Mouse (Mus musculus) lung, postnatal 0 days (tissue): ENCODE measurements at regions not wholly inside any gene's neighbourhood (a gene's known extent, or its start where the extent isn't known, plus 50 kb on each side); places are given as distances from the start of the nearest gene placed in this dataset.
"Not testable (repeated sequence)": the region's sequence is repeated elsewhere in the genome, so short reads cannot be mapped to it uniquely, and the experiment has no call there.

Experiments used
- ATAC-seq: fragments of 200-750 bp; cut with Nextera tagmentation; 2 replicates; pipeline ENCODE4 v1.8.0; 2017; ENCODE audit warnings: moderate library complexity
- DNase-seq: peaks from one replicate; pipeline ENCODE4 v3.0.0-alpha.2; 2016; ENCODE audit warnings: low spot score
- H3K27ac ChIP-seq: fragments of 300-500 bp; sonication (generic); 2 replicates; pipeline ENCODE4 v1.5.1; 2014; ENCODE audit warnings: antibody characterized with exemption, mild to moderate bottlenecking, low read length, mixed read lengths
- H3K27me3 ChIP-seq: fragments of 300-500 bp; sonication (generic); replicated peaks from 2 replicates; pipeline ENCODE4 v1.6.1; 2014; ENCODE audit warnings: low read length, mixed read lengths; ENCODE audit not compliant: insufficient read depth
- H3K36me3 ChIP-seq: fragments of 300-500 bp; sonication (generic); 2 replicates; pipeline ENCODE4 v1.6.1; 2014; ENCODE audit warnings: low read length, mixed read lengths; ENCODE audit not compliant: insufficient read depth
- H3K4me1 ChIP-seq: fragments of 300-500 bp; sonication (generic); 2 replicates; pipeline ENCODE4 v1.6.1; 2014; ENCODE audit warnings: antibody characterized with exemption, low read depth, low read length, mixed read lengths; ENCODE audit not compliant: insufficient read depth
- H3K4me2 ChIP-seq: fragments of 300-500 bp; sonication (generic); replicated peaks from 2 replicates; pipeline ENCODE4 v1.6.1; 2014; ENCODE audit warnings: low read depth, mild to moderate bottlenecking, low read length, moderate library complexity, mixed read lengths
- H3K4me3 ChIP-seq: fragments of 300-500 bp; sonication (generic); 2 replicates; pipeline ENCODE4 v1.5.1; 2014; ENCODE audit warnings: low read depth, low read length
- H3K9ac ChIP-seq: fragments of 300-500 bp; sonication (generic); replicated peaks from 2 replicates; pipeline ENCODE4 v1.6.1; 2014; ENCODE audit warnings: low read depth, mild to moderate bottlenecking
- H3K9me3 ChIP-seq: fragments of 300-500 bp; sonication (generic); 2 replicates; pipeline ENCODE4 v1.6.1; 2016; ENCODE audit warnings: low read length, mixed read lengths
- CTCF ChIP-seq: IDR thresholded peaks from 2 replicates; pipeline ENCODE4 v1.5.1; 2016; ENCODE audit warnings: antibody characterized with exemption, mild to moderate bottlenecking
- EP300 ChIP-seq: IDR thresholded peaks from 2 replicates; pipeline ENCODE4 v1.6.1; 2016; ENCODE audit warnings: antibody characterized with exemption, mild to moderate bottlenecking, control low read depth
- WGBS: fragments of 180-500 bp; shearing (Covaris S2); extraction: QIAGEN DNeasy Blood & Tissue Kit; methylation state at CpG from one replicate; pipeline ENCODE4 v1.1.7; 2014; 5-methylcytosine and 5-hydroxymethylcytosine counted together

DNA sequence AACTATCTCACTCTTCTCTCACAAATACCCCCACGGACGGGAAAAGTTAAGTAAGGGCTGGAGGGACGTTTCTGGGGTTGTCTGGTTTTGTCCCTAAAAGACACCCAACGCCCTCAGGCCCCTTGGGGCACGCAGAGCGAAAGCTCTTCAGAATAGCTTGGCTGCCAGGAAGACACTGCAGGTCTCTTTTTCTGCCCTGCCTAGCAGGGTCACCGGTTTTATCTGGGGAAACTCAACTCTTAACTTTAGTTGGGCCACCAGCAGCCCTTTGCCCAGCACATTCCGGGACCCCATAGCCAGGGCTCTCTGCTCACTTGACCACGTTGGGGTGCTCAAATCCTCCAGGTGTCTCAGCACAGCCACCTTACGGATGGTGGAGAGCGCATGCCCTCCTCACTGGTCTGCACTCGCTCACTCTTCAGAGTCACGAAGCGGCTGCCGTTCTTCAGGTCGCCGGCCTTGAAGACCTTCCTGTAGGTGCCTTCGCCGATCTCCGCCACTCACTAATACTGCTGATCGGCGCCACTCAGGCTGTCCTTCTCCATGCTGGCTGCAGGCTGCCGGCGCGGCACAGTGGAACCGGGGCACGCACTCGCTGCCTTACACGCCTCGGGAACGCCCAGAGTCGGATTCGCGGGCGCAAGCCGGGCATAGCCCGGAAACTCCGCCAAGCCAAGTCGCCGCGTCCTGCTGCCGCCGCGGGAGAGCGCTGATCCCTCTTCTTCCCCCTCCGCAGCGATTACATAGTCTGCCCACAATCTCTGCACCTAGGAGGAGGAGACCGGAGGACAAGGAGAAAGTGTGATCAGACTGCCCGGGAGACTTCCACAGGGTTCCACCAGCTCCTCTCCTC, 83.0 kb downstream of the Ulbp1 start:
- peak; percentile 32 for DNase-seq

DNA sequence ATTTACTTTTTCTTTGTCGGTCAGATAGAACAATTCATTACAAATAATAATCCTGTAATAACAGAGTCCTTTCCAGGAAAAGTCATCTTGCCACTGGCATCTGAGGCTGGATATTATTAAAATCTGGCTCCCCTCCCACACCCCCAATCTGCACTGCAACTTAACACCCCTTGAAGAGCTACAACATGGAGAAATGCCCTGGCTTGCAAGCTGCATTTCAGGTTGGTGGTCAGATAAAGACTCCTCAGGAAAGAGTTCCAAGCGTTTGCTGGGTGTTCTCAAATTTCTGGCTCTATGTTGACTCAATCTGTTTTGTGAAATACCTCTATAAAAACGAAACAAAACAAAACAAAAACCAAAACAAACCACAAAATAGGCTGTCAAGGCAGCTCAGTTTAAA, 114.6 kb downstream of the Ulbp1 start:
- not testable (repeated sequence) for H3K4me3 ChIP-seq, DNase-seq, H3K36me3 ChIP-seq, H3K4me2 ChIP-seq, H3K4me1 ChIP-seq, H3K27ac ChIP-seq, ATAC-seq, H3K9me3 ChIP-seq, H3K9ac ChIP-seq, H3K27me3 ChIP-seq
- 44% methylated on average over 3 of the region's 3 CpGs for WGBS

More for the DNA sequence above, 83.0 kb downstream of the Ulbp1 start:
- peak overlapping the region; percentile 64 for H3K4me3 ChIP-seq
- H3K36me3 ChIP-seq: no peaks in the 10 kb centered on the region
- peaks cover 3% of the 10 kb centered on the region; the same call in 1 of the 2 replicates for H3K4me1 ChIP-seq
- H3K4me2 ChIP-seq: peak overlapping the region; percentile 96
- no peak overlapping the region for H3K27ac ChIP-seq
- 0 out of 2 replicates have a peak overlapping the region, but pooled peaks have one; percentile 16 for H3K9ac ChIP-seq
- H3K27me3 ChIP-seq: peaks cover 10% of the 10 kb centered on the region
- H3K9me3 ChIP-seq: no peaks in the 10 kb centered on the region
- 8% methylated on average over 45 of the region's 49 CpGs for WGBS
- TF ChIP-seq CTCF: no peak
- no peak for TF ChIP-seq EP300
- peak; percentile 33 for ATAC-seq

DNA sequence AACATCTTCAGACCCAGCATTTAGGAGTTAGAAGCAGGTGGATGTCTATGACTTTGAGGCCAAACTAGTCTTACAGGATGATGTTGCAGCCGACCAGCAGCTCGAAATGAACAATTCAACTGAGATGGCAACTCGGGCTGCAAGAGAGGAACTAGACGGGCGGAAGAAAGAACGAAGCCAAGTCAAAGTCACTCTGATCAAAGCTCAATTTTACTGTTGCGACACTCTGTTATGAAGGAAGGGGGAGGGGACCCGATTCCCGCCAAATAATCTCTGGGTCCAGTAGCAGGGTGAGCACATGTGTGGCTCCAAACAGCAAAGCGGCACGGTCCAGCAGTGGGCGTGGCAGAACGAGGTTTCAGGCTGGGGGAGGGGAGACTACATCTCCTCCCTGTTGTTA, 129.1 kb downstream of the Ulbp1 start:
- not testable (repeated sequence) for H3K27me3 ChIP-seq, DNase-seq, H3K36me3 ChIP-seq, H3K4me2 ChIP-seq, H3K4me3 ChIP-seq, H3K4me1 ChIP-seq, H3K27ac ChIP-seq, H3K9me3 ChIP-seq, ATAC-seq, H3K9ac ChIP-seq
- 86% methylated on average over 13 of the region's 13 CpGs for WGBS

DNA sequence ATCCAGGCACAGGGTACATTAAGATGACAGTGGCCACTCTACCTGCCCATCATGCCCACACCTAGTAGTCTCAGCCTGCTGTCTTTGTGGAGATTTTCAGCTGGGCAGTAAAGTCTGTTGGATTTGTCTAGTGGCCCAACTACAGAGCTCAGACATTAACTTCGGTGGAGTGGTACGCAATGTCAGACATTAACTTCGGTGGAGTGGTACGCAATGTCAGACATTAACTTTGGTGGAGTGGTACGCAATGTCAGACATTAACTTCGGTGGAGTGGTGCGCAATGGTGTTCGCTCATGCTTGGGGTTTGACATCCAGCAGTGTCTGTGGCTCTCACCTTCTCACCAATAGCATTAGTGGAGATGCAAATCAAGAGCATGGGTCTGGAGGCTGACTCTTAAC, 129.7 kb downstream of the Ulbp1 start:
- not testable (repeated sequence) for H3K27me3 ChIP-seq, H3K36me3 ChIP-seq, DNase-seq, H3K4me1 ChIP-seq, H3K9me3 ChIP-seq, H3K9ac ChIP-seq, H3K4me2 ChIP-seq, H3K4me3 ChIP-seq, ATAC-seq, H3K27ac ChIP-seq
- WGBS: 96% methylated on average over 8 of the region's 8 CpGs

DNA sequence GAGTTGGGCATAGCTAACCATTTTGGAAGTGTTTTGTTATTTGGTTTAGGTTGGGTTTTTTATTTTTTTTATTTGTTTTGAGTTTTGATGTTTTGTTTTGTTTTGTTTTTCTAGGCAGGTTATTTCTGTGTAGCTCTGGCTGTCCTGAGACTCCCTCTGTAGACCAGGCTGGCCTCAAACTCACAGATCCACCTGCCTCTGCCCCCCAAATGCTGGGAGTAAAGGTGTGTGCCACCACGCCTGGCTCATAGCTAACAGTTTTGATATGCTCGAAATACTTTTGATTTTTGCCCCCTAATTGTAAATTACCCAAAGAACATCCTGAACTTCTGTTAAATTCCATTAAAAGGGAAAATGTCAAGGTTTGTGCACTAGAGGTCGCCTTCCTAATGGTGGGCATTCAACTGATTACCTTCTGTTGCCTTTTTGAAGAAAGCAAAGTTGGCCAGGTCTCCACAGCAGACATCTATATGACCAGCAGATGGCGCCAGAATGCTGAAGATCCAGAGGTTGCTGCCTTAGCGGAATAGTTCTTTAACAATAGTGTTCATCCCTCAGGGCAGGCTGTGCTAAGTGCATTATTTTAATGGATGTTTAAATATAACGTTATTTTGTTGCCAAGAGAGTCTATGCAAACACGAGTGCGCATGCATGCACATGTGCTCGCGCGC, 121.2 kb upstream of the Cnksr3 start:
- Histone ChIP-seq H3K4me1 (no peaks in the 10 kb centered on the region), H3K4me3 (no peak overlapping the region), H3K27ac (no peak overlapping the region), H3K4me2 (no peak overlapping the region), H3K36me3 (no peaks in the 10 kb centered on the region), H3K9ac (no peak overlapping the region), H3K9me3 (no peaks in the 10 kb centered on the region), H3K27me3 (no peaks in the 10 kb centered on the region)
- WGBS: 42% methylated on average over 11 of the region's 11 CpGs
- TF ChIP-seq EP300 (no peak), CTCF (peak; percentile 94)
- ATAC-seq: peak; percentile 80
- peak; percentile 90 for DNase-seq

DNA sequence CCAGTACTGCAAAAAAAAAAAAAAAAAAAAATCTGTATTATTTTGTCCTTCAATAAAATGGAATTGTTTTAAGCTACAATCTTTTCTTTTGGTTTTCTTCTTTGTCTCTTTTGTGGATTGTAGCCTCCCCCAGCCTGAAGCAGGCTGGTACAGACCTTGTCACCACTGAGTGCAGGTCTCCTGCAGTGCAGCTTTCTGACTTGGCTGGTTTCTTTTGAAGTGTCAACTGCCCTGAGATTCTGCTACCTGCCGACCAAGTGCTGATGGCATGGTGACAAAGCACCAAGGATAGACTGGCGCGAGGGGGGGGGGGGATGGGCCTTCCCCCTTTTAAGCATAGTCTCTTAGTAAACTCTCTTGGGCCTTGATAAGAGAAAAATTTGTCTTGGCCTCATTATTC, 116.2 kb upstream of the Cnksr3 start:
- TF ChIP-seq EP300 (no peak), CTCF (no peak)
- no peak for ATAC-seq
- no peak for DNase-seq
- 28% methylated on average over 3 of the region's 3 CpGs for WGBS
- Histone ChIP-seq H3K4me1 (no peaks in the 10 kb centered on the region), H3K4me3 (no peak overlapping the region), H3K9ac (no peak overlapping the region), H3K27me3 (no peaks in the 10 kb centered on the region), H3K4me2 (no peak overlapping the region), H3K36me3 (no peaks in the 10 kb centered on the region), H3K27ac (no peak overlapping the region), H3K9me3 (no peaks in the 10 kb centered on the region)

DNA sequence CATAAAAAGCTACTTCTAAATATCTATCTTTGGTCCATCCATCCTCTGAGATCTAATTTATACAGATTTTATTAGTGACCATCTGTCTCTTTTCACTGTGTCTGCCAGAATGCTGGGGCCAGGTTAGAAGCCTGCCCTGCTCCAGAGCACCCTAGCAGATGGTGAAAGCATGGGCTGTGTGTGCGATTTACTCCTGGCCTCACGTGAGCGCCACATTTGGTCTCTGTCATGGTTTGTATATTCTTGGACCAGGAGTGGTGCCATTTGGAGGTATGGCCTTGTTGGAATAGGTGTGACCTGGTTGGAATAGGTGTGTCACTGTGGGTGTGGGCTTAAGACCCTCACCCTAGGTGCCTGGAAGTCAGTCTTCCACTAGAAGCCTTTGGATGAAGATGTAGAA, 115.0 kb upstream of the Cnksr3 start:
- H3K9me3 ChIP-seq, H3K4me1 ChIP-seq, H3K4me2 ChIP-seq, ATAC-seq, H3K36me3 ChIP-seq, H3K27me3 ChIP-seq, H3K27ac ChIP-seq, DNase-seq, H3K9ac ChIP-seq, H3K4me3 ChIP-seq: not testable (repeated sequence)
- WGBS: 89% methylated on average over 3 of the region's 3 CpGs
